Mouse (Mus musculus) forebrain, embryonic 12.5 days (tissue): ENCODE measurements around the gene Fitm2. TPM values are rescaled to one million over a fixed set of nuclear protein-coding genes. Genes with fewer than 3 reads are reported as not detected.

Experiments used
- ATAC-seq: fragments of 200-750 bp; cut with Nextera tagmentation; 2 replicates; pipeline ENCODE4 v1.8.0; 2017; ENCODE audit warnings: moderate TSS enrichment; ENCODE audit not compliant: low FRiP score
- H3K27ac ChIP-seq: fragments of 300-500 bp; sonication (generic); 2 replicates; pipeline ENCODE4 v1.5.1; 2016; ENCODE audit warnings: mild to moderate bottlenecking
- H3K27me3 ChIP-seq: fragments of 300-500 bp; sonication (generic); 2 replicates; pipeline ENCODE4 v1.6.1; 2016; ENCODE audit warnings: mild to moderate bottlenecking
- H3K36me3 ChIP-seq: fragments of 300-500 bp; sonication (generic); replicated peaks from 2 replicates; pipeline ENCODE4 v1.6.1; 2016; ENCODE audit warnings: mild to moderate bottlenecking
- H3K4me1 ChIP-seq: fragments of 300-500 bp; sonication (generic); 2 replicates; pipeline ENCODE4 v1.6.1; 2016
- H3K4me2 ChIP-seq: fragments of 300-500 bp; sonication (generic); 2 replicates; pipeline ENCODE4 v1.6.1; 2016; ENCODE audit warnings: mild to moderate bottlenecking, moderate library complexity
- H3K4me3 ChIP-seq: fragments of 300-500 bp; sonication (generic); replicated peaks from 2 replicates; pipeline ENCODE4 v1.5.1; 2016; ENCODE audit warnings: mild to moderate bottlenecking
- H3K9ac ChIP-seq: fragments of 300-500 bp; sonication (generic); 2 replicates; pipeline ENCODE4 v1.6.1; 2016; ENCODE audit warnings: mild to moderate bottlenecking
- H3K9me3 ChIP-seq: fragments of 300-500 bp; sonication (generic); 2 replicates; pipeline ENCODE4 v1.6.1; 2016
- WGBS: fragments of 180-500 bp; shearing (Covaris S2); methylation state at CpG from one replicate; pipeline ENCODE4 v1.1.7; 2016; 5-methylcytosine and 5-hydroxymethylcytosine counted together
- polyA plus RNA-seq: library from polyadenylated mRNA; unstranded; fragments of >200 nt; fragmentation: Nextera tagmentation; extraction: Ambion mirVana; gene quantifications from 2 replicates; pipeline ENCODE4 v1.2.1, GENCODE M21; 2016

The Fitm2 gene
- polyA plus RNA-seq, 1 experiment from 2014 or later: 11.7 TPM

DNA sequence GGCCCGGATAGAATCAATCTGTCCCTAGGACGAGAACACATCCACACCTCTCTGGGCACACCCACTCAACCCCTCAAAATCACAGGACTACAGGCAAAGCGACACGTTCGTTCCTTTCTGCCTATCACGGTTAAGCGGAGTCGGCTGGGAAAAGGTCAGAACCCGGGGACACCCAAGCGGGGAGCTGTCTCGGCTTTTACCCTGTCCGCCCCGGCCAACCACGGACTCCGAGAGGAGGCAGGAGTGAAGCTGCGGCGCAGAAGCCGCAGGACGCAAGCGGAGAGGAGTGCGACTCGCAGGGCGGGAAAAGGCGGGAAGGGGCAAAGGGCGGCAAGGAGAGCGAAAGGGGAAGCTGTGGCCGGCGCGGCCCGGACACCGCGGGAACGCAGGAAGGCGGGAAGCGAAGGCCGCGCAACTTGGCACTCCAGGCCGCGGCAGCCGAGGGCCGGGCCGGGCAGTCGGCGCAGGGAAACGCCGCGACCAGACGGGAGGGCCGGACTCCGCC lies 53.5 kb downstream of the Fitm2 start:
- Histone ChIP-seq H3K9me3 (no peaks in the 10 kb centered on the region), H3K4me2 (peak overlapping the region; percentile 95), H3K27me3 (no peaks in the 10 kb centered on the region), H3K4me3 (peak overlapping the region; percentile 98), H3K36me3 (peaks cover 22% of the 10 kb centered on the region), H3K27ac (peak overlapping the region; percentile 56; the same call in 1 of the 2 replicates), H3K9ac (peak overlapping the region; percentile 94), H3K4me1 (peaks cover 28% of the 10 kb centered on the region)
- 0% methylated on average over 42 of the region's 50 CpGs for WGBS
- ATAC-seq: no peak

DNA sequence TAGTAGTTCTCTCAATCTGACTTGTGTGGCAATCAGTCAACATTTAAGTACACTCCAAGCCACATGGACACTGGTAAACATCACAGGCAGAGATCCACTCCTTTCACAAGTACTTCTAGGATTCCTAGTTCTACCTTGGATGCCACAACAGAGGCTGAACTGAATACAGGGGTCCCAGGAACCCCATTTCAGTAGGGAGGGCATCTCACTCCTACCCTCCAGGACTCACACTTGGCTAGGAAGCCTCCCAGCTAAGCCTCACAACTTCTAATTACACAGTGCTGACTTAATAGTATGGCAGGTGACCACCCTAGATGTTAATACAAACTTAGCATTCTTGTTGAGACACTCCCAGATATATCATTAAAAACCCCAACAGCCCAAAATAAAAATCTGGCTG lies 54.6 kb downstream of the Fitm2 start:
- Histone ChIP-seq H3K4me3 (peak overlapping the region; percentile 98), H3K9me3 (no peaks in the 10 kb centered on the region), H3K27ac (no peak overlapping the region), H3K4me1 (peaks cover 28% of the 10 kb centered on the region), H3K9ac (peak overlapping the region; percentile 94), H3K36me3 (peaks cover 18% of the 10 kb centered on the region), H3K27me3 (no peaks in the 10 kb centered on the region), H3K4me2 (peak overlapping the region; percentile 95)
- no peak for ATAC-seq

DNA sequence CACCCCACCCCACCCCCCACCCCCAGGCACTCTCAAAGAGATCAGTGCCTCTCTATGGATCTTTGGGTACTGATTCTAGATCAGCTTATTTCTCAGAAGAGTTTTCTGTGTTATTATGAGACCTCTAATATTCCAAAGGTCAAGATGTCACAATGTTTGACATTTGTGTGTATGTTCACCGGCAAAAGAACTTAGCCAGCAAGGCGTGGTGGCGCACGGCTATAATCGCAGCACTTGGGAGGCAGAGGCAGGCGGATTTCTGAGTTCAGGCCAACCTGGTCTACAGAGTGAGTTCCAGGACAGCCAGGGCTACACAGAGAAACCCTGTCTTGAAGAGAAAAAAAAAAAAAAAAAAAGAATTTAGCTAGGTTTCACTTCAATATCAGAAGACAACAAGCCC lies 55.4 kb downstream of the Fitm2 start:
- Histone ChIP-seq H3K27me3 (no peaks in the 10 kb centered on the region), H3K4me3 (no peak overlapping the region), H3K36me3 (peaks cover 17% of the 10 kb centered on the region), H3K27ac (no peak overlapping the region), H3K9me3 (no peaks in the 10 kb centered on the region), H3K4me1 (peaks cover 28% of the 10 kb centered on the region), H3K4me2 (no peak overlapping the region), H3K9ac (no peak overlapping the region)
- no peak for ATAC-seq
- WGBS: 93% methylated on average over 6 of the region's 6 CpGs

Other genes starting within 250 kb of the Fitm2 start
- 0.18 and 0.24 TPM in 2 replicates for gene Jph2, start 74.6 kb downstream of the Fitm2 start, polyA plus RNA-seq
- gene Oser1, start 47.9 kb downstream of the Fitm2 start, polyA plus RNA-seq: 74.5 and 77.0 TPM in 2 replicates
- 54.7 and 56.5 TPM in 2 replicates for gene Gdap1l1, start 34.2 kb downstream of the Fitm2 start, polyA plus RNA-seq
- not detected in 2 replicates for gene R3hdml, start 19.7 kb upstream of the Fitm2 start, polyA plus RNA-seq
- not detected in 2 replicates for gene Hnf4a, start 34.2 kb upstream of the Fitm2 start, polyA plus RNA-seq
- 49.4 and 49.8 TPM in 2 replicates for gene Ttpal, start 129.7 kb upstream of the Fitm2 start, polyA plus RNA-seq
- gene Serinc3, start 172.5 kb upstream of the Fitm2 start, polyA plus RNA-seq: 32.1 and 36.1 TPM in 2 replicates
- gene Pkig, start 185.8 kb upstream of the Fitm2 start, polyA plus RNA-seq: 156 and 158 TPM in 2 replicates